Mouse (Mus musculus): ENCODE results near the gene Dhtkd1. TPM values are rescaled to one million over a fixed set of nuclear protein-coding genes. Genes with fewer than 3 reads are reported as not detected.
A peak's percentile ranks its signal among the peaks of the same experiment; 100 is the strongest.

Dhtkd1 gene
- polyA plus RNA-seq, 1 experiment from 2014 or later: 3.5 TPM

DNA sequence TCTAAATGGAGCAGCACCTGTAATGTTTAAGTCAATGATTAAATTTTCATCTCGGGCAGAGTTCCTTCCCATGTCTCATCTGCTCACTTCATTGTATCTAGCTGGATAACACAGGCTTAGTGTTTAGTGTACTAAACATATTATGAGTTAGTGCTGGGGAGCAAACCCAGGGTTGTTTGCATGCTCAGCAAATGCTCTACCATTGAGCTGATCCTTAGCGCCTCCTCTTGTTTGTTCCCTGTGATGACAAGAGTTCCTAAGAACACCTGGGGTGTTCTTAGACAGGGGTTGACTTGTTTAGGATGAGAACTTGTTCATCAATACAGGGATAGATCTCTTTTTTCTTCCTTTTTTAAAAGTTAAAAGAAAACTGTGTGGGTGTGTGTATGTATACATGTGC is 6.4 kb upstream of the Dhtkd1 start:
- Histone ChIP-seq H3K4me2 (no peak overlapping the region), H3K27ac (replicated peaks) (no peak overlapping the region), H3K4me1 (replicated peaks) (peaks cover 33% of the 10 kb centered on the region), H3K9me3 (replicated peaks) (no peaks in the 10 kb centered on the region), H3K9ac (no peak overlapping the region), H3K36me3 (replicated peaks) (no peaks in the 10 kb centered on the region), H3K4me3 (replicated peaks) (no peak overlapping the region), H3K27me3 (no peaks in the 10 kb centered on the region)
- WGBS (ENCODE audit: insufficient replicate concordance): 84% methylated on average over 2 of the region's 2 CpGs
- no peak for ATAC-seq (ENCODE audit: insufficient read depth)

DNA sequence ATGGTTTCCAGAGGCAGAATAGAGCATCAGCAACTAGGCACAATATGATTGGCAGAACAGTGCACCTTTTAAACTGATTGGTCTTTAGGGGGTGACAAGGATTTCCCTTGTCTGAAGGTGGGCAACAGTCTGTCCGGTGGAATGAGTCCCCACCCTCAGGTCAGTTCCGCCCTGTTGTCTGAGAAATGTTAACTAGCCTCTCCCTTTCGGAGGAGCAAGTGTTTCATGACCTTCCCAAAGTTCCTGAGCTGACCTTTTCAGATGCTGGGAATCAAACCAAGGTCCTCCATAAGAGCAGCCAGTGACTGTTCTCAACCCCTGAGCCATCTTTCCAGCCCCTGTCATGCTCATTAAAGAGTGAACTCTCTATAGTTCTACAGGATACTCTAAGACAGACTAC is 4.3 kb upstream of the Dhtkd1 start:
- no peak for ATAC-seq (ENCODE audit: insufficient read depth)
- Histone ChIP-seq H3K36me3 (replicated peaks) (no peaks in the 10 kb centered on the region), H3K4me3 (replicated peaks) (no peak overlapping the region), H3K9me3 (replicated peaks) (no peaks in the 10 kb centered on the region), H3K4me2 (no peak overlapping the region), H3K4me1 (replicated peaks) (peaks cover 43% of the 10 kb centered on the region), H3K9ac (no peak overlapping the region), H3K27ac (replicated peaks) (0 out of 2 replicates have a peak overlapping the region, but pooled peaks have one; percentile 19), H3K27me3 (no peaks in the 10 kb centered on the region)
- 78% methylated on average over 3 of the region's 3 CpGs for WGBS (ENCODE audit: insufficient replicate concordance)

DNA sequence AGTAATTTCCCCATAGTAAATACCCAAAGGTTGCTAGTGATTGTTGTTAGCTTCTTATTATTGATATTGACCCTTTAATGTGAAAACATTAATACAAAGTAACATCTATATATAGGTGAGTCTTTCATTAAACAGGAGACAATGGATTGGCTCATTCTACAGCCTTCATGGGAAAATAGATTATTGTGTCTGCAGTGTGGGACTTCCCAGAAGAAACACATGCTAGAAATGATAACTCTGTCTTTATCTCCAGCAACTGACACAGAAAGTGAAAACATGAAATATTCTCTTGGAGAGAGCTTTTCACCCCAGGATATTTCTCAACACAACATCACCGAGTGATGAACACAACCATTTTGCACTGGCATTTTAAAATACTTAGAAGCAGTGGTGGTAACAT is 3.0 kb upstream of the Dhtkd1 start:
- Histone ChIP-seq H3K27me3 (no peaks in the 10 kb centered on the region), H3K4me1 (replicated peaks) (peaks cover 47% of the 10 kb centered on the region), H3K4me3 (replicated peaks) (no peak overlapping the region), H3K27ac (replicated peaks) (peak overlapping the region; percentile 53; the same call in 1 of the 2 replicates), H3K4me2 (no peak overlapping the region), H3K36me3 (replicated peaks) (no peaks in the 10 kb centered on the region), H3K9me3 (replicated peaks) (no peaks in the 10 kb centered on the region), H3K9ac (no peak overlapping the region)
- 0 out of 2 replicates have a peak, but pooled peaks have one; percentile 20 for ATAC-seq (ENCODE audit: insufficient read depth)
- WGBS (ENCODE audit: insufficient replicate concordance): 19% methylated on average over 1 of the region's 1 CpGs

DNA sequence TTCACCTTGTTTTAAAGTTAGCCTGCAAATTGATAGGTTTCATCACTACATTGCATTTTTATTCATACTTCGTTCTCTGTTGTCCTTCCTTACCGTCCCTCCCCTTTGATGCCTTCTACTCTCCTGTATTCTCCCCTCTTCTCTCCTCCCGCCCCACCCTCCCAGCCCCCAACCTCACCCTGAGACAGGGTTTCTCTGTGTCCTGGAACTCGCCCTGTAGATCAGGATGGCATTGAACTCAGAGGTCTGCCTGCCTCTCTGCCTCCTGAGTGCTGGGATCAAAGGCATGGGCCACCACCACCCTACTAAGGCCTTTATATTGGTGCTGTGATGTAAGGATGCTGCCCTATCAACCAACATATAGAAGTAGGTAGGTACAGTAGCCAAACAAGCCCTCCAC is 479 bp upstream of the Dhtkd1 start:
- peak overlapping the region; percentile 65 for H3K4me3 ChIP-seq (replicated peaks)
- 0 out of 2 replicates have a peak overlapping the region, but pooled peaks have one; percentile 60 for H3K9ac ChIP-seq
- ATAC-seq (ENCODE audit: insufficient read depth): no peak; the same call in 1 of the 2 replicates
- no peaks in the 10 kb centered on the region for H3K27me3 ChIP-seq
- H3K4me2 ChIP-seq: peak overlapping the region; percentile 91
- H3K9me3 ChIP-seq (replicated peaks): no peaks in the 10 kb centered on the region
- WGBS (ENCODE audit: insufficient replicate concordance): 37% methylated on average over 4 of the region's 4 CpGs
- peak overlapping the region; percentile 59 for H3K27ac ChIP-seq (replicated peaks)
- H3K4me1 ChIP-seq (replicated peaks): peaks cover 53% of the 10 kb centered on the region
- H3K36me3 ChIP-seq (replicated peaks): no peaks in the 10 kb centered on the region

DNA sequence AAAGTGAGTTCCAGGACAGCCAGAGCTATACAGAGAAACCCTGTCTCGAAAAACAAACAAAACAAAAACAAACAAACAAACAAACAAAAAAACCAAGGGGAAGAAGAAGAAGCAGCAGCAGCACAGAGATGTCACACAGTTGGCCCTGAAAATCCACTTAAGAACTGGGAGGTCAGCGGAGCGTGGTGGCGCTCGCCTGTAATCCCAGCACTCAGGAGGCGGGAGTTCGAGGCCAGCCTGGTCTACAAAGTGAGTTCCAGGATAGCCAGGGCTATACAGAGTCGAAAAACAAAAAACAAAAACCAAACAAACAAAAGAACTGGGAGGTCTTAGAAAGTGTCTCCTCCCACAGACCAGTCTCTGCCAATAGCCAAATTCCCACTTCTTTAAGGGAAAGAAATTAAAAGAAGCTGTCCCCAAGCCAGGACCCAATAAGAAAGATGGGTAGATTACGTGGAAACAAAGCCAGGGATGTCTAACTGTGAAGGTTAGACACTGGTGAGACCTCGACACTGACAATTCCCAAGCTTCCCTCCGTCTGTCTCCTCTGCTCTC is 654 bp downstream of the Dhtkd1 start:
- no peaks in the 10 kb centered on the region for H3K27me3 ChIP-seq
- peak overlapping the region; percentile 59; the same call in 1 of the 2 replicates for H3K27ac ChIP-seq (replicated peaks)
- H3K4me2 ChIP-seq: peak overlapping the region; percentile 91
- H3K4me3 ChIP-seq (replicated peaks): peak overlapping the region; percentile 65
- H3K9ac ChIP-seq: peak overlapping the region; percentile 60
- 57% methylated on average over 11 of the region's 11 CpGs for WGBS (ENCODE audit: insufficient replicate concordance)
- H3K9me3 ChIP-seq (replicated peaks): no peaks in the 10 kb centered on the region
- no peak for ATAC-seq (ENCODE audit: insufficient read depth)
- H3K36me3 ChIP-seq (replicated peaks): no peaks in the 10 kb centered on the region
- peaks cover 51% of the 10 kb centered on the region for H3K4me1 ChIP-seq (replicated peaks)

DNA sequence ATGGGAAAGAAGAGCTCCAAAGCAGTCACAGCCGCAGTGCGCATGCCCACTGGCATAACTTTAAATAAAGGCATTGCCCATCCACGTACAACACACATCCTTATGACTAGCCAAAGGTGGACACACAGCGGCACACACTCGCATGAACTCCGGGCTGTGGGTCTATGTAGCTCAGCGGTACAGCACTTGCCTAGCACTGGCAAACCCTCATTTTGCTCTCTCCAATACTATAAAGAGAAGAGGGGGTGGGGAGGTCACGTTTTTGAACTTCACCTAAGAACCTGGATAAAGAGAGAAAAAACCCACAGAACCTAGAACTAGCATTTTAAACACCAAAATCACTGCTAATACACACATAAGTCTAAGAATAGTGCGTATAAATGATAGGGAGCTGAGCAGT is 1.7 kb downstream of the Dhtkd1 start:
- Histone ChIP-seq H3K4me2 (peak overlapping the region; percentile 4; the same call in 1 of the 2 replicates), H3K9me3 (replicated peaks) (no peaks in the 10 kb centered on the region), H3K27ac (replicated peaks) (no peak overlapping the region), H3K4me1 (replicated peaks) (peaks cover 41% of the 10 kb centered on the region), H3K4me3 (replicated peaks) (no peak overlapping the region), H3K27me3 (no peaks in the 10 kb centered on the region), H3K36me3 (replicated peaks) (no peaks in the 10 kb centered on the region), H3K9ac (no peak overlapping the region)
- WGBS (ENCODE audit: insufficient replicate concordance): 82% methylated on average over 9 of the region's 9 CpGs
- ATAC-seq (ENCODE audit: insufficient read depth): no peak

DNA sequence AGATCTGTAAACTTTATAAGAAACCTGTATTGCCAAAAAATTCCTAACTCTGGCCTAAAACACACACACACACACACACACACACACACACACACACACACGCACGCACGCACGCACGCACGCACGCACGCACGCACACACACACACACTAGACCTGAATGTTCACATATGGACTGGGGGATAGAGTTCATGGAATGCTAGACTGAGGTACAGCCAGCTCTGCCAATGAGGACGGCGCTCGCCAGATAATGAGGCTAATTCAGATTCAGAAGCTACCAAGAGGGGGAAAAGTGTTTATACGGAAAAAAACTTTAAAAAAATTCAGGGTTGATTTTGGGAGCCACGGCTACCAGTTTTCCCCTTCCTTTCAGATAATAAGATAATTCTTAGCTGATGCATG is 2.7 kb downstream of the Dhtkd1 start:
- peaks cover 34% of the 10 kb centered on the region for H3K4me1 ChIP-seq (replicated peaks)
- no peak overlapping the region for H3K9ac ChIP-seq
- 84% methylated on average over 14 of the region's 14 CpGs for WGBS (ENCODE audit: insufficient replicate concordance)
- H3K4me3 ChIP-seq (replicated peaks): no peak overlapping the region
- H3K4me2 ChIP-seq: no peak overlapping the region
- H3K9me3 ChIP-seq (replicated peaks): no peaks in the 10 kb centered on the region
- ATAC-seq (ENCODE audit: insufficient read depth): no peak
- no peaks in the 10 kb centered on the region for H3K36me3 ChIP-seq (replicated peaks)
- H3K27me3 ChIP-seq: no peaks in the 10 kb centered on the region
- H3K27ac ChIP-seq (replicated peaks): no peak overlapping the region

DNA sequence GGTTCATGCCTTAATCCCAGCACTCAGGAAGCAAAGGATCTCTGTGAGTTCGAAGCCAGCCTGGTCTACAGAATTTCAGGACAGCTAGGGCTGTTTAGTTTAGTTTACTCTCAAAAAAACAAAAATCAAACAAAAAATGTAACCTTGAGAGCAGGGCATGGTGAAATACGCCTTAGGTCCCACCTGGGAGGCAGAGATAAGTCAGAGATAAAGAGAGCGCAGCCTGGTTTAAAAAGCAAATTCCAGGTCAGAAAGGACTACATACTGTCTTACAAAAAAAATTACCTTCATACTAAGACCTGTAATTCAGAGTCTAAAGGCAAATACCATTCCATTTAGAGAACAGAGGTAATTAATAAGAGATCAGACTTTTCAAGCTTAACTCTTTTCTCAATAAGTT is 3.3 kb downstream of the Dhtkd1 start:
- Histone ChIP-seq H3K4me2 (no peak overlapping the region), H3K27ac (replicated peaks) (no peak overlapping the region)

DNA sequence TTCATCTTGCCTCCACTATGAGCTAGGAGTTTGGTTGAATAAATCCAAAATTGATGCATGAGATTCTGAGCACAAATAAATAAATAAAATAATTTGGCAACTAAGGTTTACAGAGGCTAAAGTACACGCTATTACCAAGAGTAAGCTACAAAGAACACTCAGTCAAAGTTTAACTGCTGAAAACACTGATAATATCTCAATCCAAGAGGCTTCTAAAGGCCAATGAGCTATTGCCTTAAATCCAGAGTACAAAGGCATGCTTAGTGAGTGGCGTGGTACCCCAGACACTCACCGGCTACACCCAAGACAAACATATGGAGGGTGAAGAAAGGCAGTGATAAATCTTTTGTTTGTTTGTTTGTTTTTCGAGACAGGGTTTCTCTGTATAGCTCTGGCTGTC is 6.0 kb downstream of the Dhtkd1 start:
- Histone ChIP-seq H3K4me2 (no peak overlapping the region), H3K36me3 (replicated peaks) (no peaks in the 10 kb centered on the region), H3K27ac (replicated peaks) (no peak overlapping the region), H3K9ac (no peak overlapping the region), H3K4me1 (replicated peaks) (peaks cover 14% of the 10 kb centered on the region), H3K27me3 (no peaks in the 10 kb centered on the region), H3K4me3 (replicated peaks) (no peak overlapping the region), H3K9me3 (replicated peaks) (no peaks in the 10 kb centered on the region)
- ATAC-seq (ENCODE audit: insufficient read depth): no peak
- 67% methylated on average over 4 of the region's 4 CpGs for WGBS (ENCODE audit: insufficient replicate concordance)

More for the DNA sequence above, 3.3 kb downstream of the Dhtkd1 start:
- WGBS (ENCODE audit: insufficient replicate concordance): 33% methylated on average over 3 of the region's 3 CpGs
- no peak for ATAC-seq (ENCODE audit: insufficient read depth)
- Histone ChIP-seq H3K4me1 (replicated peaks) (peaks cover 34% of the 10 kb centered on the region), H3K36me3 (replicated peaks) (no peaks in the 10 kb centered on the region), H3K9ac (no peak overlapping the region), H3K27me3 (no peaks in the 10 kb centered on the region), H3K9me3 (replicated peaks) (no peaks in the 10 kb centered on the region), H3K4me3 (replicated peaks) (no peak overlapping the region)

DNA sequence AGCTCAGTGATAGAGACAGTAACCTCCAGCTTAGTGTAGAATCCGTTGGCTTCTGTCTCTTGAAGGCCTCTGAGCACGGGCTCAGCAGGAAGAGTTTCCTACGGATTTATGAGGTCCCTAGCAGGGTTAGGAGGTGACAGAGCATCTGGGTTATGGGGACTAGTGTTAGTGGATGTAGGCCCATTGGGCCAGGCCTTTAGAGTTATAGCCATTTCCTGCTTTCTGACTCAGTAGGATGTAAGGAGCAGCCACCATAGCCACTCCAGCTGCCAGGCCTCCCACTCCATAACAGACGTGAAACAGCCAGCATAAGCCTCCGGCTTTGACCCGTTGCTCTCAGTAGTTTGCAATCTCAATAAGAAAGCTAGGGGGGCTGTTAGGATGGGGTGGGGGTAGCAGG is 6.5 kb downstream of the Dhtkd1 start:
- no peaks in the 10 kb centered on the region for H3K9me3 ChIP-seq (replicated peaks)
- no peak overlapping the region for H3K27ac ChIP-seq (replicated peaks)
- no peak for ATAC-seq (ENCODE audit: insufficient read depth)
- no peaks in the 10 kb centered on the region for H3K27me3 ChIP-seq
- no peaks in the 10 kb centered on the region for H3K36me3 ChIP-seq (replicated peaks)
- H3K4me1 ChIP-seq (replicated peaks): peaks cover 11% of the 10 kb centered on the region
- H3K4me3 ChIP-seq (replicated peaks): no peak overlapping the region
- no peak overlapping the region for H3K9ac ChIP-seq
- no peak overlapping the region for H3K4me2 ChIP-seq
- WGBS (ENCODE audit: insufficient replicate concordance): 63% methylated on average over 6 of the region's 6 CpGs

DNA sequence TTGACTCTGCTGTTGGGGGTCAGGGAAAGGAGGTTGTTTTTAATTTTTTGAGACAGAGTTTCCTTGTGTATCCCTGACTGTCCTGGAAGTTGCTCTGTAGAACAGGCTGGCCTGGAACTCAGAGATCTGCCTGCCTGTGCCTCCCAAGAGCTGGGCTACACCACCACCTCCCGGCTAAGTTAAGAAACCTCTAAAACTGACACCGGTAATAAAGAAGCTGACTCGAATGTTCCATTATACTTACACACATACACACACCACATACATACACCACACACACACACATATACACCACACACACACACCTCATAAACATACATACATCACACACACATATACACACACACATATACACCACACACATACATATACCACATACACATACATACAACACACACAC is 7.7 kb downstream of the Dhtkd1 start:
- no peak overlapping the region for H3K9ac ChIP-seq
- H3K4me2 ChIP-seq: no peak overlapping the region
- H3K27me3 ChIP-seq: no peaks in the 10 kb centered on the region
- H3K36me3 ChIP-seq (replicated peaks): no peaks in the 10 kb centered on the region
- WGBS (ENCODE audit: insufficient replicate concordance): 85% methylated on average over 3 of the region's 3 CpGs
- ATAC-seq (ENCODE audit: insufficient read depth): no peak
- H3K4me1 ChIP-seq (replicated peaks): peaks cover 11% of the 10 kb centered on the region
- H3K4me3 ChIP-seq (replicated peaks): no peak overlapping the region
- H3K27ac ChIP-seq (replicated peaks): no peak overlapping the region
- H3K9me3 ChIP-seq (replicated peaks): no peaks in the 10 kb centered on the region

DNA sequence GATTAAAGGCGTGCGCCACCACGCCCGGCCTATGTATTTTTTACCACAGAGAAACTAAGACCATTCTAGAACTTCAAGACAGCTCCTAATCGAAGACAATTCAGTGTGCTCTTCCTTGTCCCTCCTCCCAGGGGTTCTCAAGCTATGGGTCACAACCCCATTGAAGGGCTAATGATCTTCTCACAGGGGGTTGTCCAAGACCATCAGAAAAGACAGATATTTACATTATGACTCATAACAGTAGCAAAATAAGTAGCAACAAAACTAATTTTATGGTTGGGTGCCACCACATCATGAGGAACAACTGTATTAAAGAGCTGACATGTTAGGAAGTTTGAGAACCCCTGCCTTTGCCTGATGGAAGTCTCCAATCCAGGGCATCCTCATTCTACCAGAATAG is 10.7 kb downstream of the Dhtkd1 start:
- H3K4me1 ChIP-seq (replicated peaks): no peaks in the 10 kb centered on the region
- 77% methylated on average over 5 of the region's 5 CpGs for WGBS (ENCODE audit: insufficient replicate concordance)
- H3K36me3 ChIP-seq (replicated peaks): peaks cover 18% of the 10 kb centered on the region
- no peak for ATAC-seq (ENCODE audit: insufficient read depth)
- H3K9ac ChIP-seq: no peak overlapping the region
- no peaks in the 10 kb centered on the region for H3K27me3 ChIP-seq
- H3K9me3 ChIP-seq (replicated peaks): no peaks in the 10 kb centered on the region
- no peak overlapping the region for H3K4me3 ChIP-seq (replicated peaks)
- H3K4me2 ChIP-seq: no peak overlapping the region
- H3K27ac ChIP-seq (replicated peaks): no peak overlapping the region
